Mouse (Mus musculus): ENCODE results near the gene Vsig1. TPM values are rescaled to one million over a fixed set of nuclear protein-coding genes. Genes with fewer than 3 reads are reported as not detected.

The Vsig1 gene
- polyA plus RNA-seq, 1 experiment from 2014 or later: 0.13 TPM

GRCm38 (mm10) chrX:140956959-140957358 is 49.6 kb downstream of the Vsig1 start:
- Histone ChIP-seq H3K9ac (0 out of 2 replicates have a peak overlapping the region, but pooled peaks have one; percentile 23), H3K9me3 (replicated peaks) (no peaks in the 10 kb centered on the region), H3K4me2 (peak overlapping the region; percentile 59), H3K4me3 (replicated peaks) (peak overlapping the region; percentile 58), H3K27me3 (peaks cover 32% of the 10 kb centered on the region), H3K36me3 (0 out of 2 replicates have a peak, but pooled peaks cover 5% of the 10 kb centered on the region), H3K27ac (no peak overlapping the region), H3K4me1 (no peaks in the 10 kb centered on the region)
- ATAC-seq (replicated peaks; ENCODE audit: low FRiP score): no peak
- WGBS: 15% methylated on average over 5 of the region's 5 CpGs

GRCm38 (mm10) chrX:140978943-140979342 is 71.5 kb downstream of the Vsig1 start:
- Histone ChIP-seq H3K9me3 (replicated peaks) (no peaks in the 10 kb centered on the region), H3K27ac (no peak overlapping the region), H3K4me1 (peaks cover 6% of the 10 kb centered on the region), H3K27me3 (peaks cover 68% of the 10 kb centered on the region), H3K4me3 (replicated peaks) (no peak overlapping the region), H3K4me2 (no peak overlapping the region), H3K36me3 (no peaks in the 10 kb centered on the region), H3K9ac (no peak overlapping the region)
- ATAC-seq (replicated peaks; ENCODE audit: low FRiP score): no peak
- WGBS: 85% methylated on average over 1 of the region's 1 CpGs

- no peak for ATAC-seq (replicated peaks; ENCODE audit: low FRiP score)
- no peak overlapping the region for H3K4me2 ChIP-seq
- H3K9me3 ChIP-seq (replicated peaks): no peaks in the 10 kb centered on the region
- peaks cover 72% of the 10 kb centered on the region for H3K27me3 ChIP-seq
- no peaks in the 10 kb centered on the region for H3K36me3 ChIP-seq
- H3K9ac ChIP-seq: no peak overlapping the region
- H3K4me1 ChIP-seq: peaks cover 8% of the 10 kb centered on the region
- H3K4me3 ChIP-seq (replicated peaks): no peak overlapping the region
- WGBS: 72% methylated on average over 2 of the region's 2 CpGs
- H3K27ac ChIP-seq: no peak overlapping the region
These were observed 72.1 kb downstream of the Vsig1 start for GRCm38 (mm10) chrX:140979546-140979945.

- H3K4me2 ChIP-seq: no peak overlapping the region
- no peak overlapping the region for H3K27ac ChIP-seq
- peaks cover 74% of the 10 kb centered on the region for H3K27me3 ChIP-seq
- no peak for ATAC-seq (replicated peaks; ENCODE audit: low FRiP score)
- 76% methylated on average over 4 of the region's 4 CpGs for WGBS
- H3K4me1 ChIP-seq: peaks cover 8% of the 10 kb centered on the region
- no peaks in the 10 kb centered on the region for H3K36me3 ChIP-seq
- no peak overlapping the region for H3K9ac ChIP-seq
- no peak overlapping the region for H3K4me3 ChIP-seq (replicated peaks)
- H3K9me3 ChIP-seq (replicated peaks): no peaks in the 10 kb centered on the region
These were observed 72.8 kb downstream of the Vsig1 start for GRCm38 (mm10) chrX:140980163-140980562.

GRCm38 (mm10) chrX:140983206-140983960 is 76.0 kb downstream of the Vsig1 start:
- H3K4me3 ChIP-seq (replicated peaks): no peak overlapping the region
- 0 out of 2 replicates have a peak, but pooled peaks have one; percentile 43 for ATAC-seq (replicated peaks; ENCODE audit: low FRiP score)
- WGBS: 41% methylated on average over 6 of the region's 6 CpGs
- no peak overlapping the region for H3K9ac ChIP-seq
- H3K36me3 ChIP-seq: no peaks in the 10 kb centered on the region
- peak overlapping the region; percentile 48; the same call in 1 of the 2 replicates for H3K27ac ChIP-seq
- peaks cover 8% of the 10 kb centered on the region for H3K4me1 ChIP-seq
- H3K9me3 ChIP-seq (replicated peaks): no peaks in the 10 kb centered on the region
- H3K27me3 ChIP-seq: peaks cover 72% of the 10 kb centered on the region
- no peak overlapping the region for H3K4me2 ChIP-seq

GRCm38 (mm10) chrX:140984795-140985194 is 77.4 kb downstream of the Vsig1 start:
- Histone ChIP-seq H3K27me3 (peaks cover 65% of the 10 kb centered on the region), H3K9me3 (replicated peaks) (no peaks in the 10 kb centered on the region), H3K4me1 (peaks cover 8% of the 10 kb centered on the region), H3K9ac (no peak overlapping the region), H3K4me2 (no peak overlapping the region), H3K36me3 (no peaks in the 10 kb centered on the region), H3K27ac (no peak overlapping the region; the same call in 1 of the 2 replicates), H3K4me3 (replicated peaks) (no peak overlapping the region)
- WGBS: 57% methylated on average over 6 of the region's 6 CpGs
- no peak for ATAC-seq (replicated peaks; ENCODE audit: low FRiP score)

GRCm38 (mm10) chrX:140985256-140985655 is 77.8 kb downstream of the Vsig1 start:
- WGBS: 74% methylated on average over 2 of the region's 2 CpGs
- H3K27ac ChIP-seq: no peak overlapping the region
- no peak overlapping the region for H3K4me3 ChIP-seq (replicated peaks)
- H3K4me2 ChIP-seq: no peak overlapping the region
- no peaks in the 10 kb centered on the region for H3K36me3 ChIP-seq
- H3K27me3 ChIP-seq: peaks cover 64% of the 10 kb centered on the region
- H3K9me3 ChIP-seq (replicated peaks): no peaks in the 10 kb centered on the region
- H3K4me1 ChIP-seq: peaks cover 8% of the 10 kb centered on the region
- ATAC-seq (replicated peaks; ENCODE audit: low FRiP score): no peak
- no peak overlapping the region for H3K9ac ChIP-seq

Other genes with a start within 250 kb of the Vsig1 start
- gene Mid2, start 243.0 kb upstream of the Vsig1 start, polyA plus RNA-seq (2015; fragmentation: Nextera tagmentation; extraction: Ambion mirVana): 5.1 and 5.5 TPM in 2 replicates
- 0.08 and 0.14 TPM in 2 replicates for gene Tex13b, start 94.2 kb upstream of the Vsig1 start, polyA plus RNA-seq (2015; fragmentation: Nextera tagmentation; extraction: Ambion mirVana)
- 51.3 and 56.3 TPM in 2 replicates for gene Psmd10, start 49.1 kb downstream of the Vsig1 start, polyA plus RNA-seq (2015; fragmentation: Nextera tagmentation; extraction: Ambion mirVana)
- 18.0 and 20.6 TPM in 2 replicates for gene Atg4a, start 49.3 kb downstream of the Vsig1 start, polyA plus RNA-seq (2015; fragmentation: Nextera tagmentation; extraction: Ambion mirVana)